Mouse (Mus musculus) neutrophil, adult 83 days (primary cell): ENCODE results near the gene Gas8. TPM values are rescaled to one million over a fixed set of nuclear protein-coding genes. Genes with fewer than 3 reads are reported as not detected.

Experiments used
- total RNA-seq, 2 experiments: library from RNA; stranded (reverse); gene quantifications; one replicate each; pipeline ENCODE4 v1.2.4; 2023

Gas8 gene
- 1 to 10 TPM; 1.6 to 2.2 TPM for total RNA-seq

DNA sequence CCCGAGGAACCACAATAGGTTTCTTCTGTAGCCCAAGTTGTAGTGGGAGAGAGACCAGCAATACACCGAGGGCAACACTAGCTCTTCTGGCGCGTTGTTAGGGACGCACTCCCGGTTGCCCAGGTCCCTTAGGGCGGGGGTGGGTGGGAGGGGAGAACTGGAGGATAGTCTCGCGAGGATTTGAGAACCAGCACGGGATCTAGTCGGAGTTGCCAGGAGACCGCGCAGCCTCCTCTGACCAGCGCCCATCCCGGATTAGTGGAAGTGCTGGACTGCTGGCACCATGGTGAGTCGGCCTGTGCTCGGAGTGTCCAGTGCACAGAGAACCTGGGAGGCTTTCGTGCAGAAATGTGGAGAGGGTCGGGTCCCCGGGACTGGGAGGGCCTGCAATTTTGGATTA lies at the start of gene Gas8:
Gene Gas8 (plus strand): TSS at position 168 of the 400 bp plus-strand sequence.

DNA sequence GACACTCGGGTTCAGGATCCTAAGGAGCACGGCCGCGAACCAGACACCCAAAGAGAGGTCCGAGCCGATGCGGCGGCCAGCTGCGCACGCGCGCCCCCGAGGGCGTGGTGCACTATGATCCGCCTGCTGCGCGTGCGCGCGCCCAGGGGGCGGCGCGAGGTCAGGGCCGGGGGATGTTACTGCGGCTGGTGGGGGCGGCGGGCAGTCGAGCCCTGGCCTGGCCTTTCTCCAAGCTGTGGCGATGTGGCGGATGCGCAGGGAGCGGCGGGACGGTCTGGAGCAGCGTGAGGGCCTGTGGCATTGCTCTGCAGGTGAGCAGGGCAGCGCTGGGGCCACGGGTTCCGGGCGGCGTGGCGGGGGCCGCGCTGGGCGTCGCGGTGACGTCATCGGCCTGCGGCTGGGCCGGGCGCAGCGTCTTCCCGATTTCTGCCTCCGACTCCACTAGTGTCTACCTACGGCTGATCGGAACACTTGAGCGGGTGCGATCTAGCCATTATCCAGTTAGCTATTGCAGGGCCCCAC lies 40.8 kb upstream of the Gas8 start, which contains the start of gene Afg3l1:
Gene Afg3l1 (plus strand): TSS at position 167 of the 522 bp plus-strand sequence.

DNA sequence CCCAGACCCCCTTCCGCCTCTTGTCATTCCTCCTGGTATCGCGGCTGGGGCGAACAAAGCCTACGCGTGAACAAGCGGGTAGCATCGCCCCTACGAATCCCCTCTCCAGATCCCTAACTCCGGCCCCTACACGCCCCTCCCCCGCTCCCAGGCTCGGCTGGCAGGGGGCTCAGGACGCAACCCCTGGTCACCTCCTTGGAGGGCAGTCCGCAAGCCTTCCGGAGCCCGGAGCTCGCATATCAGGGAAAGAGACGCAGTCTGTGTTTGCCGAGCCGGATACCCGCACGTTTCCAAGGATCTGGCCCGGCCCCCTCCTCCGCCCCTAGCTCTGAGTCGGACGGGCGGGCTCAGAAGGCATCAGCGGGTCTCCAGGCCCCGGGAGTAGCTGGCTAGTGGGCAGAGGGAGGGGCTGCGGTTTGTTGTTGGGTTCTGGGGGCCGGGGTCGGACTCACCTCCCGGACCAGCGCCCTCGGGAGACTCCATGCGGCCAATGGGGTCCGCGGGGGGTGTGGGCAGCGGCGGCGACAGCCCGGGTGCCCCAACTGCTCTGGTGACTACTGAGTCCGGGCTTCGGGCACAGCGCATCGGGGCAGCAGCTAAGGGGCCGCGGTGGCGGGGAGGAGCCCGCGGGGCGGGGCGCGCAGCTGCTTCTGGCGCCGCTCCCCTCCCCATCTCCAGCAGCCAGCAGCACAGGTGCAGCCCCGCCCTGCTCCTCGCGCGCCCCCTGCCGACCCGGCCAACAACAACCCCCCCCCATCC lies 3.7 kb upstream of the Gas8 start, which contains the start of gene Dbndd1:
Gene Dbndd1 (minus strand): TSS at position 683 of the 759 bp plus-strand sequence.

Other genes with a start within 250 kb of the Gas8 start
- 10 to 100 TPM; 46.4 to 55.6 TPM for gene Fanca, start 200.3 kb upstream of the Gas8 start, total RNA-seq
- gene Spire2, start 186.1 kb upstream of the Gas8 start, total RNA-seq: under 1 TPM; 0.42 to 0.66 TPM
- gene Tcf25, start 145.1 kb upstream of the Gas8 start, total RNA-seq: 100 to 1,000 TPM; 125 to 150 TPM
- not detected for gene Mc1r, start 111.7 kb upstream of the Gas8 start, total RNA-seq
- under 1 TPM in 1 of 2 experiments, not detected in 1; 0.55 TPM for gene Tubb3, start 107.4 kb upstream of the Gas8 start, total RNA-seq
- gene Def8, start 95.3 kb upstream of the Gas8 start, total RNA-seq: 10 to 100 TPM; 41.2 to 44.3 TPM
- 10 to 100 TPM; 30.9 to 34.3 TPM for gene Afg3l1, start 40.9 kb upstream of the Gas8 start, total RNA-seq
- not detected for gene Dbndd1, start 3.4 kb upstream of the Gas8 start, total RNA-seq
- 10 to 100 TPM; 47.8 to 49.2 TPM for gene Rhou, start 135.1 kb downstream of the Gas8 start, total RNA-seq